ENCODE assay signal across 11 mouse cellular contexts in genomic region chr7:130016015-130016874, GRCm38 (mm10).
DNase-seq lines count a peak whose midpoint lies in the region; ATAC-seq and TF ChIP-seq lines count a peak whose summit lies in the region.
"Had no signal": no experiment of that assay in that cellular context is flagged by ENCODE, and none has a peak within 500 bp of the region (broad histone marks: within the 10 kb centered on the region; RNA-seq: fewer than 3 reads in every experiment).

No protein-coding gene starts in this region.

- H3K4me1 ChIP-seq in embryonic facial prominence, embryonic 12.5 days = peaks cover 22% of the 10 kb centered on the region
- peaks cover 20% of the 10 kb centered on the region for H3K4me1 ChIP-seq in heart, embryonic 16.5 days (ENCODE audit: control insufficient read depth, insufficient read depth, low read length)
- H3K4me1 ChIP-seq in lung, embryonic 14.5 days (ENCODE audit: insufficient read depth) = peaks cover 27% of the 10 kb centered on the region
- H3K4me1 ChIP-seq: midbrain, embryonic 13.5 days had no signal

- peak overlapping the region; percentile 72 for H3K27ac ChIP-seq in embryonic facial prominence, embryonic 12.5 days
- peak overlapping the region; percentile 68 for H3K27ac ChIP-seq in heart, embryonic 16.5 days (ENCODE audit: low read length)
- H3K27ac ChIP-seq in lung, embryonic 14.5 days (ENCODE audit: low read depth) = peak overlapping the region; percentile 81
- H3K27ac ChIP-seq: midbrain, embryonic 13.5 days had no signal

- no peak overlapping the region for H3K4me2 ChIP-seq in embryonic facial prominence, embryonic 12.5 days (replicated peaks)
- H3K4me2 ChIP-seq in heart, embryonic 16.5 days (ENCODE audit: low read depth, low read length) = 0 out of 2 replicates have a peak overlapping the region, but pooled peaks have one; percentile 2
- H3K4me2 ChIP-seq in lung, embryonic 14.5 days = no peak overlapping the region
- H3K4me2 ChIP-seq: midbrain, embryonic 13.5 days had no signal

- no peaks in the 10 kb centered on the region for H3K9me3 ChIP-seq in embryonic facial prominence, embryonic 12.5 days
- H3K9me3 ChIP-seq in heart, embryonic 16.5 days (replicated peaks; ENCODE audit: control insufficient read depth, low read length) = no peaks in the 10 kb centered on the region
- H3K9me3 ChIP-seq in lung, embryonic 14.5 days (ENCODE audit: low read depth, low read length) = no peaks in the 10 kb centered on the region
- H3K9me3 ChIP-seq: midbrain, embryonic 13.5 days had no signal

- H3K4me3 ChIP-seq in embryonic facial prominence, embryonic 12.5 days = no peak overlapping the region
- H3K4me3 ChIP-seq in heart, embryonic 16.5 days (ENCODE audit: low read length) = no peak overlapping the region
- H3K4me3 ChIP-seq in lung, embryonic 14.5 days (ENCODE audit: low read depth, low read length) = no peak overlapping the region
- H3K4me3 ChIP-seq: midbrain, embryonic 13.5 days had no signal

- TF ChIP-seq CTCF in lung, embryonic 14.5 days (IDR thresholded peaks at IDR 0.05; ENCODE audit: low read depth) = no peak

- WGBS in embryonic facial prominence, embryonic 12.5 days = 59% methylated on average over 17 of the region's 17 CpGs
- WGBS in heart, embryonic 16.5 days = 51% methylated on average over 17 of the region's 17 CpGs
- WGBS in lung, embryonic 14.5 days = 38% methylated on average over 17 of the region's 17 CpGs

- ATAC-seq in embryonic facial prominence, embryonic 12.5 days (ENCODE audit: insufficient number of reproducible peaks, insufficient read depth, low FRiP score, low TSS enrichment) = no peak
- ATAC-seq in heart, embryonic 16.5 days (replicated peaks; ENCODE audit: extremely low read depth, insufficient read depth, low FRiP score) = peak; percentile 73
- peak; percentile 70 for ATAC-seq in lung, embryonic 14.5 days (ENCODE audit: insufficient read depth)
- ATAC-seq: midbrain, embryonic 13.5 days had no signal

- H3K27me3 ChIP-seq in embryonic facial prominence, embryonic 12.5 days = no peaks in the 10 kb centered on the region
- H3K27me3 ChIP-seq in heart, embryonic 16.5 days (ENCODE audit: control insufficient read depth, insufficient read depth, low read length) = no peaks in the 10 kb centered on the region
- no peaks in the 10 kb centered on the region for H3K27me3 ChIP-seq in lung, embryonic 14.5 days (ENCODE audit: insufficient read depth, low read length)
- H3K27me3 ChIP-seq: midbrain, embryonic 13.5 days had no signal

- DNase-seq in adipocyte (ENCODE audit: low spot score) = peak; percentile 61
- peak; percentile 67 for DNase-seq in lung, embryonic 14.5 days
- DNase-seq in right cerebral cortex, adult 18-20 months = no peak
- no peak for DNase-seq in frontal cortex, adult 2 months (ENCODE audit: extremely low spot score in 1 of 2, low spot score in 1 of 2)
- DNase-seq in urinary bladder, postnatal 10 days (ENCODE audit: low spot score) = no peak
- DNase-seq: adrenal gland, postnatal 14 days; cerebellum, postnatal 36 days had no signal

- no peaks in the 10 kb centered on the region for H3K36me3 ChIP-seq in embryonic facial prominence, embryonic 12.5 days
- no peaks in the 10 kb centered on the region for H3K36me3 ChIP-seq in heart, embryonic 16.5 days (ENCODE audit: control insufficient read depth, insufficient read depth)
- no peaks in the 10 kb centered on the region for H3K36me3 ChIP-seq in lung, embryonic 14.5 days (ENCODE audit: insufficient read depth)
- H3K36me3 ChIP-seq: G1E; midbrain, embryonic 13.5 days had no signal

- no peak overlapping the region for H3K9ac ChIP-seq in embryonic facial prominence, embryonic 12.5 days
- H3K9ac ChIP-seq in heart, embryonic 16.5 days (ENCODE audit: low read length) = no peak overlapping the region
- H3K9ac ChIP-seq in lung, embryonic 14.5 days = no peak overlapping the region
- H3K9ac ChIP-seq: midbrain, embryonic 13.5 days had no signal

Comparison
In these comparisons a context has a peak if more than half of its experiments do, and no peak if none do; other contexts are left out.
1. DNase-seq: peak in adipocyte (single experiment) and lung, embryonic 14.5 days (single experiment); none in right cerebral cortex, adult 18-20 months (single experiment), frontal cortex, adult 2 months (0 of 2) and urinary bladder, postnatal 10 days (single experiment).
2. Peak in every context shown above with its lines, with median percentiles within 50 percentile points of each other: H3K27ac ChIP-seq.